Mouse (Mus musculus) midbrain, embryonic 14.5 days (tissue): ENCODE results near the gene Sh3bgrl. TPM values are rescaled to one million over a fixed set of nuclear protein-coding genes. Genes with fewer than 3 reads are reported as not detected.

ENCODE experiments used
- ATAC-seq: fragments of 200-750 bp; cut with Nextera tagmentation; 2 replicates; pipeline ENCODE4 v1.8.0; 2017; ENCODE audit warnings: moderate number of reproducible peaks, moderate library complexity; ENCODE audit not compliant: low FRiP score, low TSS enrichment
- DNase-seq: peaks from one replicate; pipeline ENCODE4 v3.0.0-alpha.2; 2015
- H3K27ac ChIP-seq: fragments of 300-500 bp; sonication (generic); replicated peaks from 2 replicates; pipeline ENCODE4 v1.5.1; 2014; ENCODE audit warnings: mild to moderate bottlenecking, low read depth, low read length, moderate library complexity
- H3K27me3 ChIP-seq: fragments of 300-500 bp; sonication (generic); 2 replicates; pipeline ENCODE4 v1.6.1; 2014; ENCODE audit warnings: low read length, control low read depth, mixed read lengths; ENCODE audit not compliant: control insufficient read depth, insufficient read depth
- H3K36me3 ChIP-seq: fragments of 300-500 bp; sonication (generic); 2 replicates; pipeline ENCODE4 v1.6.1; 2014; ENCODE audit warnings: low read length, control low read depth; ENCODE audit not compliant: control insufficient read depth, insufficient read depth
- H3K4me1 ChIP-seq: fragments of 300-500 bp; sonication (generic); 2 replicates; pipeline ENCODE4 v1.6.1; 2014; ENCODE audit warnings: mild to moderate bottlenecking, antibody characterized with exemption, low read length, control low read depth; ENCODE audit not compliant: control insufficient read depth, insufficient read depth
- H3K4me2 ChIP-seq: fragments of 300-500 bp; sonication (generic); 2 replicates; pipeline ENCODE4 v1.6.1; 2014; ENCODE audit warnings: mild to moderate bottlenecking, low read length, moderate library complexity
- H3K4me3 ChIP-seq: fragments of 300-500 bp; sonication (generic); replicated peaks from 2 replicates; pipeline ENCODE4 v1.5.1; 2014; ENCODE audit warnings: low read depth, low read length
- H3K9ac ChIP-seq: fragments of 300-500 bp; sonication (generic); replicated peaks from 2 replicates; pipeline ENCODE4 v1.6.1; 2014; ENCODE audit warnings: mild to moderate bottlenecking, low read length, moderate library complexity
- H3K9me3 ChIP-seq: fragments of 300-500 bp; sonication (generic); 2 replicates; pipeline ENCODE4 v1.6.1; 2016; ENCODE audit warnings: low read length, control low read depth, mixed read lengths; ENCODE audit not compliant: control insufficient read depth
- WGBS: fragments of 180-500 bp; shearing (Covaris S2); extraction: QIAGEN DNeasy Blood & Tissue Kit; methylation state at CpG from one replicate; pipeline ENCODE4 v1.1.7; 2014; 5-methylcytosine and 5-hydroxymethylcytosine counted together
- polyA plus RNA-seq: library from polyadenylated mRNA; unstranded; fragments of >200 nt; fragmentation: Nextera tagmentation; extraction: Ambion mirVana; gene quantifications from 2 replicates; pipeline ENCODE4 v1.2.1, GENCODE M21; 2014

The Sh3bgrl gene
- polyA plus RNA-seq, 1 experiment from 2014 or later, result 198 TPM

- Histone ChIP-seq H3K4me3 (no peak overlapping the region), H3K27me3 (no peaks in the 10 kb centered on the region), H3K4me1 (no peaks in the 10 kb centered on the region), H3K4me2 (no peak overlapping the region), H3K36me3 (no peaks in the 10 kb centered on the region), H3K9me3 (no peaks in the 10 kb centered on the region), H3K27ac (no peak overlapping the region), H3K9ac (no peak overlapping the region)
- ATAC-seq, result no peak
- WGBS, result 88% methylated on average over 4 of the region's 4 CpGs
- DNase-seq, result no peak
These were observed 89.7 kb downstream of the Sh3bgrl start for GRCm38 (mm10) chrX:109184706-109185478.

- no peak overlapping the region for H3K4me2 ChIP-seq
- H3K4me3 ChIP-seq, result no peak overlapping the region
- WGBS, result 91% methylated on average over 4 of the region's 4 CpGs
- H3K36me3 ChIP-seq, result no peaks in the 10 kb centered on the region
- no peaks in the 10 kb centered on the region for H3K4me1 ChIP-seq
- H3K27me3 ChIP-seq, result no peaks in the 10 kb centered on the region
- DNase-seq, result no peak
- no peak for ATAC-seq
- no peak overlapping the region for H3K9ac ChIP-seq
- no peaks in the 10 kb centered on the region for H3K9me3 ChIP-seq
- H3K27ac ChIP-seq, result no peak overlapping the region
These were observed 94.4 kb downstream of the Sh3bgrl start for GRCm38 (mm10) chrX:109189607-109190006.

- Histone ChIP-seq H3K9me3 (no peaks in the 10 kb centered on the region), H3K9ac (no peak overlapping the region), H3K27me3 (no peaks in the 10 kb centered on the region), H3K27ac (no peak overlapping the region), H3K36me3 (no peaks in the 10 kb centered on the region), H3K4me1 (no peaks in the 10 kb centered on the region), H3K4me2 (no peak overlapping the region), H3K4me3 (no peak overlapping the region)
- DNase-seq (no peak), ATAC-seq (no peak)
- WGBS, result 67% methylated on average over 4 of the region's 4 CpGs
These were observed 95.8 kb downstream of the Sh3bgrl start for GRCm38 (mm10) chrX:109190969-109191368.

- Histone ChIP-seq H3K9ac (no peak overlapping the region), H3K27ac (no peak overlapping the region), H3K4me3 (no peak overlapping the region), H3K4me2 (no peak overlapping the region), H3K4me1 (no peaks in the 10 kb centered on the region), H3K36me3 (no peaks in the 10 kb centered on the region), H3K9me3 (no peaks in the 10 kb centered on the region), H3K27me3 (no peaks in the 10 kb centered on the region)
- WGBS, result 72% methylated on average over 4 of the region's 4 CpGs
- no peak for DNase-seq
- no peak for ATAC-seq
These were observed 96.3 kb downstream of the Sh3bgrl start for GRCm38 (mm10) chrX:109191436-109191835.

GRCm38 (mm10) chrX:109196468-109196867, 101.3 kb downstream of the Sh3bgrl start, which contains the start of gene Gm6377:
Gm6377 (plus strand) TSS chrX:109196756.
- 79% methylated on average over 4 of the region's 4 CpGs for WGBS

GRCm38 (mm10) chrX:109207843-109208242, 112.7 kb downstream of the Sh3bgrl start:
- ATAC-seq (no peak), DNase-seq (no peak)
- H3K9me3 ChIP-seq, result no peaks in the 10 kb centered on the region

More at GRCm38 (mm10) chrX:109196468-109196867, 101.3 kb downstream of the Sh3bgrl start, which contains the start of gene Gm6377:
- H3K9me3 ChIP-seq, result no peaks in the 10 kb centered on the region
- H3K9ac ChIP-seq, result no peak within 1 kb of the TSS
- no peak within 1 kb of the TSS for H3K4me2 ChIP-seq
- H3K36me3 ChIP-seq, result no peaks in the 10 kb centered on the region
- DNase-seq (no peak), ATAC-seq (no peak)
- no peak within 1 kb of the TSS for H3K27ac ChIP-seq
- no peaks in the 10 kb centered on the region for H3K27me3 ChIP-seq
- H3K4me1 ChIP-seq, result no peaks in the 10 kb centered on the region
- no peak within 1 kb of the TSS for H3K4me3 ChIP-seq

GRCm38 (mm10) chrX:109228720-109229119, 133.6 kb downstream of the Sh3bgrl start:
- no peak overlapping the region for H3K4me2 ChIP-seq
- H3K9ac ChIP-seq, result no peak overlapping the region
- H3K9me3 ChIP-seq, result no peaks in the 10 kb centered on the region
- H3K4me1 ChIP-seq, result no peaks in the 10 kb centered on the region
- WGBS, result 92% methylated on average over 1 of the region's 1 CpGs
- DNase-seq (no peak), ATAC-seq (no peak)
- H3K36me3 ChIP-seq, result no peaks in the 10 kb centered on the region
- no peak overlapping the region for H3K27ac ChIP-seq
- no peak overlapping the region for H3K4me3 ChIP-seq
- H3K27me3 ChIP-seq, result no peaks in the 10 kb centered on the region

More at GRCm38 (mm10) chrX:109207843-109208242, 112.7 kb downstream of the Sh3bgrl start:
- Histone ChIP-seq H3K27me3 (no peaks in the 10 kb centered on the region), H3K9ac (no peak overlapping the region), H3K36me3 (no peaks in the 10 kb centered on the region), H3K27ac (no peak overlapping the region), H3K4me2 (no peak overlapping the region), H3K4me1 (no peaks in the 10 kb centered on the region), H3K4me3 (no peak overlapping the region)

GRCm38 (mm10) chrX:109235383-109236036, 140.3 kb downstream of the Sh3bgrl start:
- H3K4me2 ChIP-seq, result no peak overlapping the region
- H3K27me3 ChIP-seq, result no peaks in the 10 kb centered on the region
- no peak overlapping the region for H3K4me3 ChIP-seq
- H3K9ac ChIP-seq, result no peak overlapping the region
- no peaks in the 10 kb centered on the region for H3K36me3 ChIP-seq
- H3K27ac ChIP-seq, result no peak overlapping the region
- no peaks in the 10 kb centered on the region for H3K9me3 ChIP-seq
- ATAC-seq (no peak), DNase-seq (no peak)
- no peaks in the 10 kb centered on the region for H3K4me1 ChIP-seq
- 95% methylated on average over 3 of the region's 3 CpGs for WGBS

- no peak overlapping the region for H3K27ac ChIP-seq
- DNase-seq (peak; percentile 63), ATAC-seq (no peak)
These were observed 143.0 kb downstream of the Sh3bgrl start for GRCm38 (mm10) chrX:109238163-109238562.

More at GRCm38 (mm10) chrX:109238163-109238562, 143.0 kb downstream of the Sh3bgrl start:
- Histone ChIP-seq H3K9ac (no peak overlapping the region), H3K4me1 (no peaks in the 10 kb centered on the region), H3K36me3 (no peaks in the 10 kb centered on the region), H3K27me3 (no peaks in the 10 kb centered on the region), H3K4me2 (no peak overlapping the region), H3K4me3 (no peak overlapping the region), H3K9me3 (no peaks in the 10 kb centered on the region)
